Comparison of ENCODE assay signal across 14 mouse cellular contexts in the genomic region with DNA sequence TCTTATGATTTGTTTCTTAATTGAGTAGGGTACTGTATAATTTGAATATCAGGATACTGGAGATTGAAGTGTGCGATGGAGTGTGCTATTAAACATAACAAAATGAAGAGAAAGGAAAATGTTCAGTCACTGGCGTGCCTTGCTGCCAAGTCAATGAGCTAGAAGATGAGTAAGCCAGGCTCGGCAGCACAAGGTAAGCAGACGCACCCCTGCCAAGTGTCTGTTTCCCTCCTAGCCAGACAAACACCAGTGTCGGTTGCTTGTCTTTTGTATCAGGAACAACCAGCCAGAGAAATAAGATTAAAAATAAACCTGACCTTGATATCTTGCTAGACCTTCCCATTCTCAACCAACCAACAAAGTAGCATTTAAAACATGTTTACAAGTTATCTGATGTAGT. TPM values are rescaled to one million over a fixed set of nuclear protein-coding genes. Genes with fewer than 3 reads are reported as not detected.
DNase-seq lines count a peak whose midpoint lies in the region; ATAC-seq and TF ChIP-seq lines count a peak whose summit lies in the region.
"Had no signal": no experiment of that assay in that cellular context is flagged by ENCODE, and none has a peak within 500 bp of the region (broad histone marks: within the 10 kb centered on the region; RNA-seq: fewer than 3 reads in every experiment).

No protein-coding gene starts in this region.

- no peak overlapping the region for H3K4me2 ChIP-seq in lung, postnatal 0 days (replicated peaks; ENCODE audit: low read depth, low read length)
- H3K4me2 ChIP-seq: embryonic facial prominence, embryonic 12.5 days; forebrain, embryonic 12.5 days; hindbrain, embryonic 12.5 days; liver, embryonic 15.5 days had no signal

- no peak overlapping the region for H3K27ac ChIP-seq in lung, postnatal 0 days (ENCODE audit: low read length)
- H3K27ac ChIP-seq: embryonic facial prominence, embryonic 12.5 days; forebrain, embryonic 12.5 days; hindbrain, embryonic 12.5 days; limb, embryonic 10.5 days; liver, embryonic 15.5 days had no signal

- H3K4me1 ChIP-seq in lung, postnatal 0 days (ENCODE audit: insufficient read depth, low read depth, low read length) = no peaks in the 10 kb centered on the region
- H3K4me1 ChIP-seq: embryonic facial prominence, embryonic 12.5 days; forebrain, embryonic 12.5 days; hindbrain, embryonic 12.5 days had no signal

- WGBS in lung, postnatal 0 days = 72% methylated on average over 5 of the region's 5 CpGs

- H3K9ac ChIP-seq in lung, postnatal 0 days (replicated peaks; ENCODE audit: low read depth) = no peak overlapping the region
- H3K9ac ChIP-seq: embryonic facial prominence, embryonic 12.5 days; forebrain, embryonic 12.5 days; hindbrain, embryonic 12.5 days; liver, embryonic 15.5 days had no signal

- DNase-seq in frontal cortex, postnatal 25 days (ENCODE audit: low spot score in 2 of 2) = no peak
- peak; percentile 45 for DNase-seq in lung, postnatal 36 days
- DNase-seq in lung, postnatal 0 days (ENCODE audit: low spot score) = no peak
- DNase-seq in adrenal gland, postnatal 25 days = peak; percentile 44
- peak; percentile 70 to 81 for DNase-seq in cerebellum, postnatal 25 days
- no peak for DNase-seq in T-cell, adult 2 months (ENCODE audit: low spot score)
- DNase-seq in layer of hippocampus, adult 9-10 months (ENCODE audit: low spot score) = no peak
- DNase-seq: kidney, adult 8-10 months had no signal

- H3K27me3 ChIP-seq in lung, postnatal 0 days (replicated peaks; ENCODE audit: insufficient read depth, low read length) = no peaks in the 10 kb centered on the region
- H3K27me3 ChIP-seq: embryonic facial prominence, embryonic 12.5 days; forebrain, embryonic 12.5 days; hindbrain, embryonic 12.5 days; liver, embryonic 15.5 days had no signal

- H3K36me3 ChIP-seq in lung, postnatal 0 days (ENCODE audit: insufficient read depth, low read length) = no peaks in the 10 kb centered on the region
- H3K36me3 ChIP-seq: embryonic facial prominence, embryonic 12.5 days; forebrain, embryonic 12.5 days; hindbrain, embryonic 12.5 days; limb, embryonic 10.5 days; liver, embryonic 15.5 days had no signal

- no peaks in the 10 kb centered on the region for H3K9me3 ChIP-seq in lung, postnatal 0 days (ENCODE audit: low read length)
- H3K9me3 ChIP-seq: embryonic facial prominence, embryonic 12.5 days; forebrain, embryonic 12.5 days; hindbrain, embryonic 12.5 days; limb, embryonic 10.5 days; liver, embryonic 15.5 days had no signal

- TF ChIP-seq CTCF in lung, postnatal 0 days (IDR thresholded peaks at IDR 0.05) = no peak

- no peak for TF ChIP-seq EP300 in lung, postnatal 0 days (IDR thresholded peaks at IDR 0.05)

- H3K4me3 ChIP-seq in lung, postnatal 0 days (ENCODE audit: low read depth, low read length) = no peak overlapping the region
- H3K4me3 ChIP-seq: embryonic facial prominence, embryonic 12.5 days; forebrain, embryonic 12.5 days; hindbrain, embryonic 12.5 days; limb, embryonic 10.5 days; liver, embryonic 15.5 days had no signal

- ATAC-seq in frontal cortex, adult (ENCODE audit: low TSS enrichment) = peak; percentile 47
- no peak for ATAC-seq in lung, postnatal 0 days

RNA-seq across cellular contexts. Expression of a gene that starts 18.2 kb away (rescaled TPM):
- polyA plus RNA-seq in lung, postnatal 0 days (2015; fragmentation: Nextera tagmentation; extraction: Ambion mirVana) = 50.1 and 50.7 TPM in 2 replicates
- 32.5 and 35.6 TPM in 2 replicates for total RNA-seq in adrenal gland, postnatal 25 days (2021)

Comparison
In these comparisons a context has a peak if more than half of its experiments do, and no peak if none do; other contexts are left out.
1. DNase-seq: peak in lung, postnatal 36 days (single experiment), adrenal gland, postnatal 25 days (single experiment) and cerebellum, postnatal 25 days (2 of 2); none in frontal cortex, postnatal 25 days (0 of 2), lung, postnatal 0 days (single experiment), T-cell, adult 2 months (single experiment) and layer of hippocampus, adult 9-10 months (single experiment).